Mouse (Mus musculus): ENCODE data around the gene Gpc5. TPM values are rescaled to one million over a fixed set of nuclear protein-coding genes. Genes with fewer than 3 reads are reported as not detected.

Gpc5 gene
- total RNA-seq, 2 experiments from 2014 or later, result 0.99 TPM; not detected in 1

Small RNA genes within 50 kb of the gene (microRNA-seq; reads per million reads assigned to microRNA genes)
- gene Mir17 (ENCODE audit: borderline number of aligned reads in 2 of 2) (1,490 to 1,681 reads per million in 2 experiments), gene Mir18 (ENCODE audit: borderline number of aligned reads in 2 of 2) (87.9 to 97.4 reads per million in 2 experiments), gene Mir19a (ENCODE audit: borderline number of aligned reads in 2 of 2) (1.2 to 1.9 reads per million in 2 experiments), gene Mir19b-1 (ENCODE audit: borderline number of aligned reads in 2 of 2) (0.95 to 3.1 reads per million in 2 experiments), gene Mir20a (ENCODE audit: borderline number of aligned reads in 2 of 2) (618 to 686 reads per million in 2 experiments), gene Mir92-1 (ENCODE audit: borderline number of aligned reads in 2 of 2) (1,152 to 2,468 reads per million in 2 experiments)
